In the genomic region with DNA sequence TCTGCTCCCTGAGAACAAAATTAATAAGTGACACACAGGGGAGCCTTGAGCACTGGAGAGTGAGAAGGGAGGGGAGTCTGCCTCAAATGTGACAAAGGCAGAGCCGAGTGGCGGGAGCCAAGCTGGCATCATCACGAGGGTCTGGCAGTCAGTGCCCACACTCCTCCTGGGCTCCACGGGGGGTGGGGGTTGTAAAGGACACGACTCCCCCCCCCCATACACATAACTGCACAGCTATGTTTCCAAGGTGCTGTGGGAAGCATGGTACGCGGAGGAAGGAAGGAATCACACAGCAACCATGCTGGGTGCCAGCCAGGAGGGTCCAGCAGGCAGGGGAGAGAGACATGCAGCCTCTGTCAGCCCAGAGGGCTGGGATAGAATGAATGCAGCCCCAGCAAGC, we compare ENCODE assay signal across 16 mouse cellular contexts.
DNase-seq lines count a peak whose midpoint lies in the region; ATAC-seq and TF ChIP-seq lines count a peak whose summit lies in the region.
"Had no signal": no experiment of that assay in that cellular context is flagged by ENCODE, and none has a peak within 500 bp of the region (broad histone marks: within the 10 kb centered on the region; RNA-seq: fewer than 3 reads in every experiment).

No protein-coding gene starts in this region.

- intact Hi-C loops in heart, postnatal 25 days (cut with DNase I), result no loop called here

- peaks cover 14% of the 10 kb centered on the region for H3K4me1 ChIP-seq in liver, embryonic 13.5 days (replicated peaks)
- no peaks in the 10 kb centered on the region for H3K4me1 ChIP-seq in liver, embryonic 11.5 days (replicated peaks; ENCODE audit: control insufficient read depth, insufficient read depth, low read length)
- H3K4me1 ChIP-seq in hindbrain, postnatal 0 days (ENCODE audit: insufficient read depth, low read length), result peaks cover 6% of the 10 kb centered on the region; the same call in 1 of the 2 replicates
- H3K4me1 ChIP-seq in stomach, postnatal 0 days (replicated peaks; ENCODE audit: control insufficient read depth, insufficient read depth), result no peaks in the 10 kb centered on the region

- no peak overlapping the region for H3K4me2 ChIP-seq in liver, embryonic 13.5 days
- no peak overlapping the region for H3K4me2 ChIP-seq in liver, embryonic 11.5 days
- H3K4me2 ChIP-seq in hindbrain, postnatal 0 days (ENCODE audit: low read depth, low read length), result no peak overlapping the region
- H3K4me2 ChIP-seq in stomach, postnatal 0 days (replicated peaks; ENCODE audit: low read depth), result no peak overlapping the region
- H3K4me2 ChIP-seq: kidney, embryonic 15.5 days had no signal

- no peak overlapping the region for H3K27ac ChIP-seq in liver, embryonic 13.5 days
- H3K27ac ChIP-seq in liver, embryonic 11.5 days (ENCODE audit: low read depth, low read length), result no peak overlapping the region
- H3K27ac ChIP-seq in hindbrain, postnatal 0 days, result no peak overlapping the region
- no peak overlapping the region for H3K27ac ChIP-seq in stomach, postnatal 0 days (replicated peaks)
- H3K27ac ChIP-seq: kidney, embryonic 15.5 days; limb, embryonic 10.5 days had no signal

- no peaks in the 10 kb centered on the region for H3K9me3 ChIP-seq in liver, embryonic 13.5 days (replicated peaks)
- H3K9me3 ChIP-seq in liver, embryonic 11.5 days (ENCODE audit: control insufficient read depth, low read length), result no peaks in the 10 kb centered on the region
- no peaks in the 10 kb centered on the region for H3K9me3 ChIP-seq in hindbrain, postnatal 0 days (ENCODE audit: low read length)
- H3K9me3 ChIP-seq in stomach, postnatal 0 days (ENCODE audit: control insufficient read depth, low read length), result no peaks in the 10 kb centered on the region
- H3K9me3 ChIP-seq: G1E; kidney, embryonic 15.5 days; limb, embryonic 10.5 days had no signal

- TF ChIP-seq EP300 in stomach, postnatal 0 days (optimal IDR thresholded peaks at IDR 0.05), result no peak

- no peak for ATAC-seq in liver, embryonic 13.5 days (ENCODE audit: low read depth)
- no peak for ATAC-seq in liver, embryonic 11.5 days (replicated peaks; ENCODE audit: low FRiP score)
- ATAC-seq in hindbrain, postnatal 0 days, result peak; percentile 72
- no peak for ATAC-seq in stomach, postnatal 0 days (ENCODE audit: low FRiP score, low TSS enrichment)
- ATAC-seq: inflammation-experienced regulatory T-cells, adult 6 months had no signal

- 0 out of 2 replicates have a peak overlapping the region, but pooled peaks have one; percentile 1 for H3K9ac ChIP-seq in liver, embryonic 13.5 days
- H3K9ac ChIP-seq in liver, embryonic 11.5 days (ENCODE audit: low read depth, low read length), result no peak overlapping the region
- H3K9ac ChIP-seq in hindbrain, postnatal 0 days (replicated peaks; ENCODE audit: low read length), result no peak overlapping the region
- H3K9ac ChIP-seq in stomach, postnatal 0 days (ENCODE audit: low read length), result no peak overlapping the region
- H3K9ac ChIP-seq: kidney, embryonic 15.5 days had no signal

- no peak for TF ChIP-seq CTCF in hindbrain, postnatal 0 days (IDR thresholded peaks at IDR 0.05; ENCODE audit: low read depth)
- no peak for TF ChIP-seq CTCF in stomach, postnatal 0 days (IDR thresholded peaks at IDR 0.05; ENCODE audit: low read depth)

- H3K36me3 ChIP-seq in liver, embryonic 13.5 days, result no peaks in the 10 kb centered on the region
- no peaks in the 10 kb centered on the region for H3K36me3 ChIP-seq in liver, embryonic 11.5 days (ENCODE audit: control insufficient read depth, insufficient read depth, low read length)
- H3K36me3 ChIP-seq in hindbrain, postnatal 0 days (ENCODE audit: insufficient read depth, low read length), result no peaks in the 10 kb centered on the region
- no peaks in the 10 kb centered on the region for H3K36me3 ChIP-seq in stomach, postnatal 0 days (ENCODE audit: control insufficient read depth, insufficient read depth, low read length)
- H3K36me3 ChIP-seq: G1E; kidney, embryonic 15.5 days; limb, embryonic 10.5 days had no signal

- no peak for DNase-seq in liver, embryonic 13.5 days
- no peak for DNase-seq in liver, embryonic 11.5 days (ENCODE audit: low spot score)
- DNase-seq in cerebellum, postnatal 25 days, result peak; percentile 73 to 84
- peak; percentile 71 for DNase-seq in hindbrain, postnatal 0 days (ENCODE audit: low spot score)
- DNase-seq in layer of hippocampus, postnatal 36 days, result no peak
- no peak for DNase-seq in stomach, postnatal 0 days (ENCODE audit: low spot score)
- DNase-seq in right cerebral cortex, postnatal 10 days (ENCODE audit: low spot score in 2 of 2), result no peak
- no peak for DNase-seq in heart, postnatal 25 days (ENCODE audit: low spot score)
- DNase-seq: embryo, embryonic 11 days; gastrocnemius, postnatal 14 days; layer of hippocampus, adult 9-11 months had no signal

- H3K27me3 ChIP-seq in liver, embryonic 13.5 days, result peaks cover 22% of the 10 kb centered on the region
- H3K27me3 ChIP-seq in liver, embryonic 11.5 days (replicated peaks; ENCODE audit: control insufficient read depth, insufficient read depth, low read length), result no peaks in the 10 kb centered on the region
- H3K27me3 ChIP-seq in hindbrain, postnatal 0 days (ENCODE audit: insufficient read depth, low read length), result no peaks in the 10 kb centered on the region
- no peaks in the 10 kb centered on the region for H3K27me3 ChIP-seq in stomach, postnatal 0 days (ENCODE audit: control insufficient read depth, insufficient read depth, low read length)

- H3K4me3 ChIP-seq in liver, embryonic 13.5 days (replicated peaks), result no peak overlapping the region
- H3K4me3 ChIP-seq in liver, embryonic 11.5 days (ENCODE audit: low read depth, low read length), result no peak overlapping the region
- no peak overlapping the region for H3K4me3 ChIP-seq in hindbrain, postnatal 0 days (ENCODE audit: low read length)
- no peak overlapping the region for H3K4me3 ChIP-seq in stomach, postnatal 0 days (ENCODE audit: low read depth, low read length)
- H3K4me3 ChIP-seq: erythroblast, embryonic 14.5 days; kidney, embryonic 15.5 days; limb, embryonic 10.5 days had no signal

- WGBS in liver, embryonic 13.5 days (ENCODE audit: insufficient replicate concordance), result 70% methylated on average over 7 of the region's 7 CpGs
- 83% methylated on average over 7 of the region's 7 CpGs for WGBS in liver, embryonic 11.5 days
- WGBS in hindbrain, postnatal 0 days, result 11% methylated on average over 7 of the region's 7 CpGs
- 69% methylated on average over 7 of the region's 7 CpGs for WGBS in stomach, postnatal 0 days

Comparison
In these comparisons a context has a peak if more than half of its experiments do, and no peak if none do; other contexts are left out.
1. DNase-seq: peak in cerebellum, postnatal 25 days (2 of 2) and hindbrain, postnatal 0 days (single experiment); none in liver, embryonic 13.5 days (single experiment), liver, embryonic 11.5 days (single experiment), layer of hippocampus, postnatal 36 days (0 of 2), stomach, postnatal 0 days (single experiment), right cerebral cortex, postnatal 10 days (0 of 2) and heart, postnatal 25 days (single experiment).